Mouse (Mus musculus) hindbrain, embryonic 12.5 days (tissue): ENCODE data around the gene Gpd1. TPM values are rescaled to one million over a fixed set of nuclear protein-coding genes. Genes with fewer than 3 reads are reported as not detected.

Experiments
- ATAC-seq: fragments of 200-750 bp; cut with Nextera tagmentation; 2 replicates; pipeline ENCODE4 v1.8.0; 2017; ENCODE audit warnings: moderate TSS enrichment; ENCODE audit not compliant: low FRiP score
- H3K27ac ChIP-seq: fragments of 300-500 bp; sonication (generic); 2 replicates; pipeline ENCODE4 v1.5.1; 2016; ENCODE audit warnings: mild to moderate bottlenecking
- H3K27me3 ChIP-seq: fragments of 300-500 bp; sonication (generic); 2 replicates; pipeline ENCODE4 v1.6.1; 2016; ENCODE audit warnings: mild to moderate bottlenecking
- H3K36me3 ChIP-seq: fragments of 300-500 bp; sonication (generic); 2 replicates; pipeline ENCODE4 v1.6.1; 2016; ENCODE audit warnings: mild to moderate bottlenecking
- H3K4me1 ChIP-seq: fragments of 300-500 bp; sonication (generic); 2 replicates; pipeline ENCODE4 v1.6.1; 2016
- H3K4me2 ChIP-seq: fragments of 300-500 bp; sonication (generic); replicated peaks from 2 replicates; pipeline ENCODE4 v1.6.1; 2016; ENCODE audit warnings: mild to moderate bottlenecking
- H3K4me3 ChIP-seq: fragments of 300-500 bp; sonication (generic); 2 replicates; pipeline ENCODE4 v1.5.1; 2016; ENCODE audit warnings: mild to moderate bottlenecking
- H3K9ac ChIP-seq: fragments of 300-500 bp; sonication (generic); 2 replicates; pipeline ENCODE4 v1.6.1; 2016; ENCODE audit warnings: mild to moderate bottlenecking, moderate library complexity
- H3K9me3 ChIP-seq: fragments of 300-500 bp; sonication (generic); replicated peaks from 2 replicates; pipeline ENCODE4 v1.6.1; 2016; ENCODE audit warnings: mild to moderate bottlenecking
- WGBS: fragments of 180-500 bp; shearing (Covaris S2); methylation state at CpG from one replicate; pipeline ENCODE4 v1.1.7; 2016; 5-methylcytosine and 5-hydroxymethylcytosine counted together
- polyA plus RNA-seq: library from polyadenylated mRNA; unstranded; fragments of >200 nt; fragmentation: Nextera tagmentation; extraction: Ambion mirVana; gene quantifications from 2 replicates; pipeline ENCODE4 v1.2.1, GENCODE M21; 2016

The Gpd1 gene
- polyA plus RNA-seq, 1 experiment from 2014 or later = 0.92 TPM

GRCm38 (mm10) chr15:99701999-99702900 is 15.1 kb upstream of the Gpd1 start, which contains the start of gene Smarcd1:
Gene Smarcd1 (plus strand): TSS chr15:99702129.
- Histone ChIP-seq H3K4me2 (peak within 1 kb of the TSS; percentile 89), H3K27me3 (no peaks in the 10 kb centered on the region), H3K9me3 (no peaks in the 10 kb centered on the region), H3K36me3 (peaks cover 50% of the 10 kb centered on the region), H3K4me3 (peak within 1 kb of the TSS; percentile 85), H3K4me1 (peaks cover 29% of the 10 kb centered on the region), H3K27ac (peak within 1 kb of the TSS; percentile 99), H3K9ac (peak within 1 kb of the TSS; percentile 95)
- peak; percentile 95 for ATAC-seq
- under 1% methylated on average over 67 of the region's 71 CpGs for whole genome bisulfite sequencing

- H3K27me3 ChIP-seq = no peaks in the 10 kb centered on the region
- WGBS = 60% methylated on average over 9 of the region's 9 CpGs
- H3K9me3 ChIP-seq = no peaks in the 10 kb centered on the region
- peak overlapping the region; percentile 99 for H3K27ac ChIP-seq
- H3K4me3 ChIP-seq = peak overlapping the region; percentile 85
- H3K4me2 ChIP-seq = peak overlapping the region; percentile 89
- peak overlapping the region; percentile 95 for H3K9ac ChIP-seq
- H3K36me3 ChIP-seq = peaks cover 52% of the 10 kb centered on the region
- peaks cover 29% of the 10 kb centered on the region for H3K4me1 ChIP-seq
- 0 out of 2 replicates have a peak, but pooled peaks have one; percentile 8 for ATAC-seq
These were observed 14.2 kb upstream of the Gpd1 start for GRCm38 (mm10) chr15:99703104-99703503.

- H3K36me3 ChIP-seq = peaks cover 54% of the 10 kb centered on the region
- peak overlapping the region; percentile 95 for H3K9ac ChIP-seq
- peak overlapping the region; percentile 99 for H3K27ac ChIP-seq
- no peaks in the 10 kb centered on the region for H3K27me3 ChIP-seq
- H3K4me2 ChIP-seq = peak overlapping the region; percentile 89
- 57% methylated on average over 5 of the region's 5 CpGs for WGBS
- H3K4me1 ChIP-seq = peaks cover 29% of the 10 kb centered on the region
- H3K9me3 ChIP-seq = no peaks in the 10 kb centered on the region
- H3K4me3 ChIP-seq = peak overlapping the region; percentile 85
- ATAC-seq = no peak
These were observed 13.7 kb upstream of the Gpd1 start for GRCm38 (mm10) chr15:99703676-99704040.

- Histone ChIP-seq H3K4me1 (peaks cover 29% of the 10 kb centered on the region), H3K27ac (peak overlapping the region; percentile 99), H3K9me3 (no peaks in the 10 kb centered on the region), H3K4me2 (peak overlapping the region; percentile 89), H3K4me3 (peak overlapping the region; percentile 85), H3K9ac (peak overlapping the region; percentile 95), H3K27me3 (no peaks in the 10 kb centered on the region), H3K36me3 (peaks cover 55% of the 10 kb centered on the region)
- no peak for ATAC-seq
- WGBS = 19% methylated on average over 23 of the region's 23 CpGs
These were observed 13.2 kb upstream of the Gpd1 start for GRCm38 (mm10) chr15:99704041-99704681.

DNA sequence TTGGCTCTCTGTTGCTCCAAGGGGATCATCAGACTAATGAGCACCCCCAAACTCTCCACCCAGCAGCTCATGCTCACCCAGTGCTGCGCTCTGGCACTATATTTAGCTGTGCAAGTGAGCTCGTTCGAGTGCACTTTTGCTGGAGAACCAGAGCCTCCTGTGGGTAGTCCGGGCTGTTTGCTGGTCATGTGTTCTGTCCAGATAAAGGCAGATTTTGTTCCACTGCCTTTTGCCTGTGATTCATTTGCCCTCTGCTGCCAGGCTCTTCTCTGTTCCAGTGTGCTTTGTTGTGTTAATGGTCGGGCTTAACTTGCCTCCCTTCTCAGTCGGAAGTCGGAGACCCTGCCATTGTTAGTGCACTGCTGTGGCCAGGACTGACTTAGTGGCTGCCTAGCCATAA is 12.4 kb upstream of the Gpd1 start:
- H3K4me3 ChIP-seq = peak overlapping the region; percentile 85
- peaks cover 29% of the 10 kb centered on the region for H3K4me1 ChIP-seq
- peaks cover 57% of the 10 kb centered on the region for H3K36me3 ChIP-seq
- no peak for ATAC-seq
- peak overlapping the region; percentile 99 for H3K27ac ChIP-seq
- peak overlapping the region; percentile 95 for H3K9ac ChIP-seq
- WGBS = 27% methylated on average over 7 of the region's 7 CpGs
- H3K27me3 ChIP-seq = no peaks in the 10 kb centered on the region
- no peaks in the 10 kb centered on the region for H3K9me3 ChIP-seq
- peak overlapping the region; percentile 89 for H3K4me2 ChIP-seq

GRCm38 (mm10) chr15:99705440-99706048 is 11.8 kb upstream of the Gpd1 start, which contains the start of gene Gm17349:
Gene Gm17349 (minus strand): TSS chr15:99705490.
- WGBS = 63% methylated on average over 11 of the region's 11 CpGs
- ATAC-seq = no peak
- Histone ChIP-seq H3K9ac (peak within 1 kb of the TSS; percentile 95), H3K27me3 (no peaks in the 10 kb centered on the region), H3K4me2 (peak within 1 kb of the TSS; percentile 89), H3K4me3 (peak within 1 kb of the TSS; percentile 85), H3K27ac (peak within 1 kb of the TSS; percentile 99), H3K36me3 (peaks cover 58% of the 10 kb centered on the region), H3K9me3 (no peaks in the 10 kb centered on the region), H3K4me1 (peaks cover 29% of the 10 kb centered on the region)

DNA sequence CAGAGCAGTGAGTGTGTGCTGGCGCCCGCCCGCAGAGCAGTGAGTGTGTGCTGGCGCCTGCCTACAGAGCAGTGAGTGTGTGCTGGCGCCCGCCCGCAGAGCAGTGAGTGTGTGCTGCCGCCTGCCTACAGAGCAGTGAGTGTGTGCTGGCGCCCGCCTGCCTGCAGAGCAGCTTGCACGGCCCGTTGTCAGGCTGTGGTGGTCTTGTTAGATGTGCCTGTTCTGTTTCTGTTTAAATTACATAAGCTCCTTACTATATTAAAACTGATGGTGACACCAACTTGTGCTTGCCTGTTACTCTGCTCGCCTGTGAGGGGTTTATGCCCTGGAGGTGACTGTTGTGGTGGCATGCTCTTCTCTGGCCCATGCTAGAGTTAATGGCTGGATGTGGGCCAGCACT is 9.1 kb upstream of the Gpd1 start:
- Histone ChIP-seq H3K9me3 (no peaks in the 10 kb centered on the region), H3K4me3 (no peak overlapping the region), H3K4me2 (no peak overlapping the region), H3K36me3 (peaks cover 85% of the 10 kb centered on the region), H3K9ac (no peak overlapping the region), H3K4me1 (peaks cover 24% of the 10 kb centered on the region), H3K27ac (no peak overlapping the region), H3K27me3 (no peaks in the 10 kb centered on the region)
- ATAC-seq = no peak
- WGBS = 98% methylated on average over 13 of the region's 13 CpGs

GRCm38 (mm10) chr15:99710221-99711190 is 6.8 kb upstream of the Gpd1 start:
- Histone ChIP-seq H3K36me3 (peaks cover 94% of the 10 kb centered on the region), H3K4me3 (no peak overlapping the region), H3K4me2 (no peak overlapping the region), H3K27me3 (no peaks in the 10 kb centered on the region), H3K9me3 (no peaks in the 10 kb centered on the region), H3K9ac (no peak overlapping the region), H3K27ac (no peak overlapping the region), H3K4me1 (peaks cover 11% of the 10 kb centered on the region)
- no peak for ATAC-seq
- WGBS = 91% methylated on average over 10 of the region's 10 CpGs

GRCm38 (mm10) chr15:99711491-99711890 is 5.8 kb upstream of the Gpd1 start:
- no peak overlapping the region for H3K4me2 ChIP-seq
- no peak overlapping the region for H3K4me3 ChIP-seq
- peak overlapping the region; percentile 19; the same call in 1 of the 2 replicates for H3K9ac ChIP-seq
- no peak overlapping the region for H3K27ac ChIP-seq
- ATAC-seq = no peak
- peaks cover 17% of the 10 kb centered on the region for H3K4me1 ChIP-seq
- peaks cover 93% of the 10 kb centered on the region for H3K36me3 ChIP-seq
- 73% methylated on average over 3 of the region's 3 CpGs for WGBS
- no peaks in the 10 kb centered on the region for H3K27me3 ChIP-seq
- H3K9me3 ChIP-seq = no peaks in the 10 kb centered on the region

DNA sequence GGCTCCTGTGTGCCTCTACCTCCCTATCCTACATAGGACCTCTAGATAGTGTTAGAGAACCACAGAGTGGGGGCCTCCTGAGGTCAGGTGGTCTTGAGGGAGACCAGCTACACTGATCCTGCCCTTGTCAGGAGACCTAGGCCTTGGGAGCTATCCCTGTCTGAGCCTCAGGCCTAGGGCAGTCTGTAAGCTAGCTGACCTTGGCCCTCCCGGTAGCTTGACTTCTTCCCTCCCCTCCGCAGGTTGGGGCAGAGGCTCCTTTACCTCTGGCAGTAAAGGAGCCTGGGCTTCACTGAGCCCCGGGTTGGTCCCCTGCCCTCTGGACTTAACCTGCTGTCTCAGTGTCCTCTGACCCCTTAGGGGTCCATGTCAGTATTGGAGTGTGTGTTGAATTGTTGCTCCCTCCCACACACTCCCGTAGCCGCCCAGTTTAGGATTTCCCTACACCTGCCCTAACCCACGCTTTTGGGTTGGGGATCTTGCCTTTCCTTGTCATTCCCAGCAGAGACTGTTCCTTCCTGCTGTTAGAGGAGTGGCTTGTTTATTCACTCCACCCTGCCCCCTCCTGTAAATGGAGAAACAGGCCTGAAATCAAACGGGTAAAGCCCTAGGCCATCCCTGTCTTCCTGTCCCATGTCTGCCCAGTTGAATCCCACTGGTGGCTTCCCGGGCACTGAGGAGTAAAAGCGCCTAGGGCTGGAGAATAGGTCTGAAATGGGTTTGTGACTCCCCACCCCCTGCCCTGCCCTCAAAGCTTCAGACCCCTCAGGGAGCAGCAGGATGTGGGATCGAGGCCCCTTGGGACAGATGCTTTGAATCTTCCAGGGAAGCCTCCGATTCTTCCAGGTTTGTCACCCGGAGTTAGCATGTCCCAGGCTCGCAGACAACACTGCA is 4.4 kb upstream of the Gpd1 start:
- Histone ChIP-seq H3K27ac (peak overlapping the region; percentile 44; the same call in 1 of the 2 replicates), H3K4me3 (no peak overlapping the region), H3K4me2 (no peak overlapping the region), H3K4me1 (peaks cover 23% of the 10 kb centered on the region), H3K36me3 (peaks cover 84% of the 10 kb centered on the region), H3K9me3 (no peaks in the 10 kb centered on the region), H3K9ac (no peak overlapping the region), H3K27me3 (no peaks in the 10 kb centered on the region)
- WGBS = 71% methylated on average over 13 of the region's 13 CpGs
- ATAC-seq = no peak
